17 mouse cellular contexts compared by ENCODE assay signal in genomic region chr2:169735475-169736406, GRCm38 (mm10).
DNase-seq lines count a peak whose midpoint lies in the region; ATAC-seq lines count a peak whose summit lies in the region.
"Had no signal": no experiment of that assay in that cellular context is flagged by ENCODE, and none has a peak within 500 bp of the region (broad histone marks: within the 10 kb centered on the region; RNA-seq: fewer than 3 reads in every experiment).

No protein-coding gene starts in this region.

- H3K9ac ChIP-seq in hindbrain, embryonic 15.5 days = no peak overlapping the region
- no peak overlapping the region for H3K9ac ChIP-seq in hindbrain, embryonic 11.5 days (ENCODE audit: low read depth, low read length)
- H3K9ac ChIP-seq: embryonic facial prominence, embryonic 13.5 days; forebrain, embryonic 12.5 days; heart, embryonic 12.5 days; limb, embryonic 15.5 days had no signal

- peak overlapping the region; percentile 18; the same call in 1 of the 2 replicates for H3K27ac ChIP-seq in hindbrain, embryonic 15.5 days (replicated peaks)
- no peak overlapping the region for H3K27ac ChIP-seq in hindbrain, embryonic 11.5 days (ENCODE audit: low read depth, low read length)
- H3K27ac ChIP-seq: embryonic facial prominence, embryonic 13.5 days; forebrain, embryonic 12.5 days; layer of hippocampus, adult 2 months; limb, embryonic 15.5 days; stomach, postnatal 0 days had no signal

- H3K4me3 ChIP-seq in hindbrain, embryonic 15.5 days = no peak overlapping the region
- no peak overlapping the region for H3K4me3 ChIP-seq in hindbrain, embryonic 11.5 days (ENCODE audit: low read depth, low read length)
- H3K4me3 ChIP-seq: embryonic facial prominence, embryonic 13.5 days; forebrain, embryonic 12.5 days; heart, embryonic 12.5 days; layer of hippocampus, adult 2 months; limb, embryonic 15.5 days had no signal

- no peaks in the 10 kb centered on the region for H3K36me3 ChIP-seq in hindbrain, embryonic 15.5 days
- no peaks in the 10 kb centered on the region for H3K36me3 ChIP-seq in hindbrain, embryonic 11.5 days (ENCODE audit: control insufficient read depth, insufficient read depth, low read length)
- H3K36me3 ChIP-seq: embryonic facial prominence, embryonic 13.5 days; forebrain, embryonic 12.5 days; heart, embryonic 12.5 days; limb, embryonic 15.5 days had no signal

- ATAC-seq in hindbrain, embryonic 15.5 days (ENCODE audit: low FRiP score, low read depth) = 0 out of 2 replicates have a peak, but pooled peaks have one; percentile 40
- no peak for ATAC-seq in hindbrain, embryonic 11.5 days (ENCODE audit: low FRiP score)

- H3K4me1 ChIP-seq in hindbrain, embryonic 15.5 days (replicated peaks) = peaks cover 18% of the 10 kb centered on the region
- H3K4me1 ChIP-seq in hindbrain, embryonic 11.5 days (replicated peaks; ENCODE audit: control insufficient read depth, insufficient read depth, low read length) = no peaks in the 10 kb centered on the region
- H3K4me1 ChIP-seq: embryonic facial prominence, embryonic 13.5 days had no signal

- no peak overlapping the region for H3K4me2 ChIP-seq in hindbrain, embryonic 15.5 days
- no peak overlapping the region for H3K4me2 ChIP-seq in hindbrain, embryonic 11.5 days (replicated peaks; ENCODE audit: low read depth, low read length)
- H3K4me2 ChIP-seq: embryonic facial prominence, embryonic 13.5 days; forebrain, embryonic 12.5 days; heart, embryonic 12.5 days; limb, embryonic 15.5 days had no signal

- 75% methylated on average over 26 of the region's 26 CpGs for WGBS in hindbrain, embryonic 15.5 days
- 91% methylated on average over 26 of the region's 26 CpGs for WGBS in hindbrain, embryonic 11.5 days

- H3K9me3 ChIP-seq in hindbrain, embryonic 15.5 days = no peaks in the 10 kb centered on the region
- H3K9me3 ChIP-seq in hindbrain, embryonic 11.5 days (ENCODE audit: control insufficient read depth, low read length) = no peaks in the 10 kb centered on the region
- H3K9me3 ChIP-seq: embryonic facial prominence, embryonic 13.5 days; forebrain, embryonic 12.5 days; heart, embryonic 12.5 days; limb, embryonic 15.5 days had no signal

- no peaks in the 10 kb centered on the region for H3K27me3 ChIP-seq in hindbrain, embryonic 15.5 days
- no peaks in the 10 kb centered on the region for H3K27me3 ChIP-seq in hindbrain, embryonic 11.5 days (ENCODE audit: control insufficient read depth, insufficient read depth, low read length)
- H3K27me3 ChIP-seq: embryonic facial prominence, embryonic 13.5 days; forebrain, embryonic 12.5 days; heart, embryonic 12.5 days; limb, embryonic 15.5 days had no signal

- no peak for DNase-seq in hindbrain, embryonic 11.5 days (ENCODE audit: low spot score)
- DNase-seq in ovary, postnatal 36 days (ENCODE audit: low spot score) = peak; percentile 29
- DNase-seq in ovary, postnatal 14 days (ENCODE audit: low spot score) = no peak
- DNase-seq in kidney, postnatal 25 days = peak; percentile 58 to 63
- DNase-seq in testis, postnatal 14 days (ENCODE audit: low spot score) = peak; percentile 75
- DNase-seq in B cell, adult 2 months = no peak
- no peak for DNase-seq in adrenal gland, postnatal 10 days
- DNase-seq: adrenal gland, postnatal 25 days; cerebellum, postnatal 36 days; lung, adult 18-20 months had no signal

Comparison
In these comparisons a context has a peak if more than half of its experiments do, and no peak if none do; other contexts are left out.
1. DNase-seq: peak in ovary, postnatal 36 days (single experiment), kidney, postnatal 25 days (2 of 2) and testis, postnatal 14 days (single experiment); none in hindbrain, embryonic 11.5 days (single experiment), ovary, postnatal 14 days (single experiment), B cell, adult 2 months (0 of 2) and adrenal gland, postnatal 10 days (single experiment).